In the genomic region with DNA sequence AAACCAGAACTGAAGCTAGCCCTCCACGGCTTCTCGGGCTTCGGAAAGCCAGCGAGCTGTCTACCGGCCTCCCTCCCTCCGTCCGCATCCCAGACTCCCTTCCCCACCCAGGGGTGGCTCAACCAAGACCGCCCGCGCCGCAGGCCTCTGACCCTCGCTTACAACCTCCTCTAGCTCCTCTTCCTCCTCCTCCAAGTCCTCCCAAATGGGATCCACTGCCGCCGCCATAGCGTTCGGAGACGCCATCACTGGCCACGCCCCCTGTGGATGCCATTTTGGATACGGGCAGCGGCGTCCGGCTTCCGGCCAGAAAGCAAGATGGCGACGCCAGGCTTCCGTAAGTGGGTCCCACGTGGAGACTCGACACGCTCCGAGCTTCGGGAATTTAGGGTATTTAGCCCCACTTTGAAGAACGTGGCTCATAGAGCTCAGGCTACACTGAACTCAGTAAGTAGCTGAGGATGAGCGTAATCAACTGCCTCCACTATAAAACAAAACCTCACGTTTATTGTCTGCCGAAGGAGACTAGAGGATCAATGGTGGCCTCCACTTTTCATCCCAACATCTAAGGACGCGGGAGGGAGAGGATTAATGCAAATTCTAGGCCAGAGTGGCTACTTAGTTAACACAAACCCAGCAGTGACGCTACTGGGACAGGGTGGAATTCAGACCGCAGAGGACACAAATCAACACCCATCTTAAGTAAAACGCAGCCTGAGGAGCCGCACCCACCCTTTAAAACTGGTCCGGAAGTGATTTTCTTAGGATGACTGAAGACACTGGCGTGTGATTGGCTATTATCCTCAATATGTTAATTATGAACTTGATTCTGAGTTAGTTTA, we compare ENCODE assay signal across 8 mouse cellular contexts. TPM values are rescaled to one million over a fixed set of nuclear protein-coding genes. Genes with fewer than 3 reads are reported as not detected.
DNase-seq lines count a peak whose midpoint lies in the region; ATAC-seq and TF ChIP-seq lines count a peak whose summit lies in the region.

TSS of gene Gtf3c6 (minus strand) at position 695 of the 842 bp plus-strand sequence.

- peak within 1 kb of the TSS; percentile 94 for H3K27ac ChIP-seq in forebrain, postnatal 0 days (ENCODE audit: low read depth, low read length)
- H3K27ac ChIP-seq in lung, embryonic 15.5 days: peak within 1 kb of the TSS; percentile 92

- H3K36me3 ChIP-seq in G1E (replicated peaks): peaks cover 32% of the 10 kb centered on the region
- peaks cover 15% of the 10 kb centered on the region for H3K36me3 ChIP-seq in forebrain, postnatal 0 days (ENCODE audit: insufficient read depth)
- H3K36me3 ChIP-seq in lung, embryonic 15.5 days: peaks cover 20% of the 10 kb centered on the region

- H3K4me1 ChIP-seq in G1E (ENCODE audit: insufficient read depth, low read depth, low read length): peaks cover 28% of the 10 kb centered on the region
- 0 out of 2 replicates have a peak, but pooled peaks cover 4% of the 10 kb centered on the region for H3K4me1 ChIP-seq in forebrain, postnatal 0 days (ENCODE audit: insufficient read depth)
- H3K4me1 ChIP-seq in lung, embryonic 15.5 days: peaks cover 10% of the 10 kb centered on the region

- no peaks in the 10 kb centered on the region for H3K27me3 ChIP-seq in G1E (ENCODE audit: insufficient read depth, low read length)
- no peaks in the 10 kb centered on the region for H3K27me3 ChIP-seq in forebrain, postnatal 0 days (ENCODE audit: insufficient read depth, low read length)
- no peaks in the 10 kb centered on the region for H3K27me3 ChIP-seq in lung, embryonic 15.5 days

- DNase-seq in G1E (ENCODE audit: low spot score): peak; percentile 78
- DNase-seq in cerebellum, adult 18-20 months: peak; percentile 92 to 96
- DNase-seq in forebrain, postnatal 0 days: peak; percentile 98
- DNase-seq in heart, postnatal 4 days: peak; percentile 97
- DNase-seq in layer of hippocampus, adult 8-10 months (ENCODE audit: low spot score in 2 of 2): peak; percentile 90 to 93
- peak; percentile 85 for DNase-seq in ovary, adult 18-20 months (ENCODE audit: low spot score)
- DNase-seq in thymus, postnatal 0 days (ENCODE audit: low spot score): peak; percentile 94

- no peaks in the 10 kb centered on the region for H3K9me3 ChIP-seq in G1E (replicated peaks)
- no peaks in the 10 kb centered on the region for H3K9me3 ChIP-seq in forebrain, postnatal 0 days (ENCODE audit: low read length)
- no peaks in the 10 kb centered on the region for H3K9me3 ChIP-seq in lung, embryonic 15.5 days

- peak within 1 kb of the TSS; percentile 87 for H3K4me3 ChIP-seq in G1E (ENCODE audit: low read depth, low read length)
- peak within 1 kb of the TSS; percentile 64 for H3K4me3 ChIP-seq in forebrain, postnatal 0 days (ENCODE audit: low read depth, low read length)
- H3K4me3 ChIP-seq in lung, embryonic 15.5 days: peak within 1 kb of the TSS; percentile 93

- TF ChIP-seq CTCF in G1E (IDR thresholded peaks at IDR 0.05; ENCODE audit: low read depth, low read length): no peak
- TF ChIP-seq CTCF in forebrain, postnatal 0 days (IDR thresholded peaks at IDR 0.05; ENCODE audit: low read depth): no peak

- ATAC-seq in G1E (ENCODE audit: extremely low read depth, insufficient number of reproducible peaks, low FRiP score, poor library complexity, severe bottlenecking): peak; percentile 41
- ATAC-seq in forebrain, postnatal 0 days: peak; percentile 84
- peak; percentile 76 for ATAC-seq in lung, embryonic 15.5 days (ENCODE audit: borderline replicate concordance, extremely low read depth, low FRiP score, low TSS enrichment)

- H3K4me2 ChIP-seq in forebrain, postnatal 0 days (ENCODE audit: low read depth): peak within 1 kb of the TSS; percentile 56
- peak within 1 kb of the TSS; percentile 73 for H3K4me2 ChIP-seq in lung, embryonic 15.5 days

- under 1% methylated on average over 43 of the region's 43 CpGs for WGBS in forebrain, postnatal 0 days
- WGBS in lung, embryonic 15.5 days: under 1% methylated on average over 43 of the region's 43 CpGs

- peak within 1 kb of the TSS; percentile 83 for H3K9ac ChIP-seq in forebrain, postnatal 0 days
- H3K9ac ChIP-seq in lung, embryonic 15.5 days: peak within 1 kb of the TSS; percentile 94

RNA-seq across cellular contexts. Expression of gene Gtf3c6, which starts in this region (rescaled TPM):
- total RNA-seq in G1E (2014; fragmentation: Nextera tagmentation) (22.1 and 22.5 TPM in 2 replicates), G1E (2017) (40.5 and 48.1 TPM in 2 replicates)
- polyA plus RNA-seq in G1E (2012): 8.9 and 13.1 TPM in 2 replicates
- 35.0 and 41.9 TPM in 2 replicates for total RNA-seq in forebrain, postnatal 0 days (2014; rRNA removed)
- polyA plus RNA-seq in forebrain, postnatal 0 days (2015; fragmentation: Nextera tagmentation; extraction: Ambion mirVana): 45.4 and 55.0 TPM in 2 replicates
- 10 to 100 TPM; 31.0 to 33.7 TPM for total RNA-seq in heart, postnatal 4 days (2021)
- total RNA-seq in layer of hippocampus, adult 8-10 months (2022): 10 to 100 TPM; 22.3 to 27.2 (median 23.9) TPM
- polyA plus RNA-seq in lung, embryonic 15.5 days (2015; fragmentation: Nextera tagmentation; extraction: Ambion mirVana): 81.5 and 90.1 TPM in 2 replicates
- polyA plus RNA-seq in thymus, postnatal 0 days (2015; fragmentation: Nextera tagmentation; extraction: Ambion mirVana): 69.9 and 74.1 TPM in 2 replicates

Comparison
In these comparisons a context has a peak if more than half of its experiments do, and no peak if none do; other contexts are left out.
1. Peak in every context shown above with its lines: DNase-seq, ATAC-seq, H3K4me3 ChIP-seq and H3K27ac ChIP-seq.